Mouse (Mus musculus): ENCODE results near the gene Coa3. TPM values are rescaled to one million over a fixed set of nuclear protein-coding genes. Genes with fewer than 3 reads are reported as not detected.
A peak's percentile ranks its signal among the peaks of the same experiment; 100 is the strongest.

The Coa3 gene
- total RNA-seq, 4 experiments from 2014 or later: 93.0 to 105 (median 98.0) TPM

- no peak for DNase-seq (ENCODE audit: low spot score)
These were observed 4.0 kb upstream of the Coa3 start for GRCm38 (mm10) chr11:101282896-101283295.

GRCm38 (mm10) chr11:101280837-101281236 lies 1.9 kb upstream of the Coa3 start:
- DNase-seq (ENCODE audit: low spot score): no peak

GRCm38 (mm10) chr11:101279193-101279569 lies 267 bp upstream of the Coa3 start:
- DNase-seq (ENCODE audit: low spot score): no peak

- no peak for DNase-seq (ENCODE audit: low spot score)
These were observed 1.3 kb downstream of the Coa3 start for GRCm38 (mm10) chr11:101277381-101278222.

- DNase-seq (ENCODE audit: low spot score): no peak
These were observed 2.4 kb downstream of the Coa3 start for GRCm38 (mm10) chr11:101276319-101277070.

GRCm38 (mm10) chr11:101275309-101275708 lies 3.6 kb downstream of the Coa3 start:
- DNase-seq (ENCODE audit: low spot score): no peak

- DNase-seq (ENCODE audit: low spot score): no peak
These were observed 6.5 kb downstream of the Coa3 start for GRCm38 (mm10) chr11:101272446-101272845.

- no peak for DNase-seq (ENCODE audit: low spot score)
These were observed 9.3 kb downstream of the Coa3 start for GRCm38 (mm10) chr11:101269577-101270116.

GRCm38 (mm10) chr11:101265906-101266305 lies 13.0 kb downstream of the Coa3 start:
- DNase-seq (ENCODE audit: low spot score): no peak

- no peak for DNase-seq (ENCODE audit: low spot score)
These were observed 13.9 kb downstream of the Coa3 start for GRCm38 (mm10) chr11:101264954-101265471.

- no peak for DNase-seq (ENCODE audit: low spot score)
These were observed 15.0 kb downstream of the Coa3 start for GRCm38 (mm10) chr11:101263989-101264280.

- DNase-seq (ENCODE audit: low spot score): no peak
These were observed 15.6 kb downstream of the Coa3 start for GRCm38 (mm10) chr11:101263138-101263988.

- no peak for DNase-seq (ENCODE audit: low spot score)
These were observed 16.5 kb downstream of the Coa3 start for GRCm38 (mm10) chr11:101262272-101262967.

GRCm38 (mm10) chr11:101260826-101261380 lies 18.0 kb downstream of the Coa3 start:
- DNase-seq (ENCODE audit: low spot score): no peak

GRCm38 (mm10) chr11:101259948-101260825 lies 18.7 kb downstream of the Coa3 start, which contains the start of gene Wnk4:
Gene Wnk4 (plus strand): TSS chr11:101260567.
- DNase-seq (ENCODE audit: low spot score): peak; percentile 33

- no peak for DNase-seq (ENCODE audit: low spot score)
These were observed 19.6 kb downstream of the Coa3 start for GRCm38 (mm10) chr11:101259261-101259712.

- peak; percentile 63 for DNase-seq (ENCODE audit: low spot score)
These were observed 22.8 kb downstream of the Coa3 start for GRCm38 (mm10) chr11:101255826-101256775.

All from heart, adult 8-10 months (tissue).